Mouse (Mus musculus) embryonic facial prominence, embryonic 11.5 days (tissue): ENCODE results near the gene Ppp1r8. TPM values are rescaled to one million over a fixed set of nuclear protein-coding genes. Genes with fewer than 3 reads are reported as not detected.
A peak's percentile ranks its signal among the peaks of the same experiment; 100 is the strongest.

Experiments
- ATAC-seq: fragments of 200-750 bp; cut with Nextera tagmentation; replicated peaks from 2 replicates; pipeline ENCODE4 v1.8.0; 2017; ENCODE audit warnings: low read depth; ENCODE audit not compliant: insufficient number of reproducible peaks, low FRiP score, low TSS enrichment
- DNase-seq: peaks from one replicate; pipeline ENCODE4 v3.0.0-alpha.2; 2015; ENCODE audit warnings: low spot score
- H3K27ac ChIP-seq: fragments of 300-500 bp; sonication (generic); replicated peaks from 2 replicates; pipeline ENCODE4 v1.5.1; 2014; ENCODE audit warnings: mild to moderate bottlenecking, low read depth, low read length, control low read depth
- H3K27me3 ChIP-seq: fragments of 300-500 bp; sonication (generic); 2 replicates; pipeline ENCODE4 v1.6.1; 2014; ENCODE audit warnings: mild to moderate bottlenecking, low read length, moderate library complexity, mixed read lengths; ENCODE audit not compliant: control insufficient read depth, insufficient read depth
- H3K36me3 ChIP-seq: fragments of 300-500 bp; sonication (generic); replicated peaks from 2 replicates; pipeline ENCODE4 v1.6.1; 2014; ENCODE audit warnings: low read depth, mild to moderate bottlenecking, low read length, moderate library complexity, mixed read lengths; ENCODE audit not compliant: control insufficient read depth, insufficient read depth
- H3K4me1 ChIP-seq: fragments of 300-500 bp; sonication (generic); 2 replicates; pipeline ENCODE4 v1.6.1; 2014; ENCODE audit warnings: low read length, mixed read lengths; ENCODE audit not compliant: control insufficient read depth, insufficient read depth
- H3K4me2 ChIP-seq: fragments of 300-500 bp; sonication (generic); 2 replicates; pipeline ENCODE4 v1.6.1; 2014; ENCODE audit warnings: low read depth, mild to moderate bottlenecking, control low read depth, low read length, moderate library complexity
- H3K4me3 ChIP-seq: fragments of 300-500 bp; sonication (generic); 2 replicates; pipeline ENCODE4 v1.5.1; 2014; ENCODE audit warnings: low read depth, low read length, control low read depth
- H3K9ac ChIP-seq: fragments of 300-500 bp; sonication (generic); replicated peaks from 2 replicates; pipeline ENCODE4 v1.6.1; 2014; ENCODE audit warnings: mild to moderate bottlenecking, control low read depth, low read length
- H3K9me3 ChIP-seq: fragments of 300-500 bp; sonication (generic); replicated peaks from 2 replicates; pipeline ENCODE4 v1.6.1; 2016; ENCODE audit warnings: mild to moderate bottlenecking, low read length, inconsistent platforms, mixed read lengths; ENCODE audit not compliant: control insufficient read depth
- WGBS: fragments of 180-500 bp; shearing (Covaris S2); extraction: QIAGEN DNeasy Blood & Tissue Kit; methylation state at CpG from one replicate; pipeline ENCODE4 v1.1.7; 2014; 5-methylcytosine and 5-hydroxymethylcytosine counted together
- polyA plus RNA-seq: library from polyadenylated mRNA; unstranded; fragments of >200 nt; fragmentation: Nextera tagmentation; extraction: Ambion mirVana; gene quantifications from 2 replicates; pipeline ENCODE4 v1.2.1, GENCODE M21; 2014

Ppp1r8 gene
- polyA plus RNA-seq, 1 experiment from 2014 or later = 124 TPM

GRCm38 (mm10) chr4:132864856-132865255 lies 21.9 kb upstream of the Ppp1r8 start:
- no peak overlapping the region for H3K4me3 ChIP-seq
- H3K27ac ChIP-seq = no peak overlapping the region
- DNase-seq (no peak), ATAC-seq (no peak)
- H3K36me3 ChIP-seq = peaks cover 8% of the 10 kb centered on the region
- 92% methylated on average over 2 of the region's 2 CpGs for WGBS
- H3K9me3 ChIP-seq = no peaks in the 10 kb centered on the region
- H3K27me3 ChIP-seq = no peaks in the 10 kb centered on the region
- H3K4me2 ChIP-seq = no peak overlapping the region
- H3K9ac ChIP-seq = no peak overlapping the region
- no peaks in the 10 kb centered on the region for H3K4me1 ChIP-seq

DNA sequence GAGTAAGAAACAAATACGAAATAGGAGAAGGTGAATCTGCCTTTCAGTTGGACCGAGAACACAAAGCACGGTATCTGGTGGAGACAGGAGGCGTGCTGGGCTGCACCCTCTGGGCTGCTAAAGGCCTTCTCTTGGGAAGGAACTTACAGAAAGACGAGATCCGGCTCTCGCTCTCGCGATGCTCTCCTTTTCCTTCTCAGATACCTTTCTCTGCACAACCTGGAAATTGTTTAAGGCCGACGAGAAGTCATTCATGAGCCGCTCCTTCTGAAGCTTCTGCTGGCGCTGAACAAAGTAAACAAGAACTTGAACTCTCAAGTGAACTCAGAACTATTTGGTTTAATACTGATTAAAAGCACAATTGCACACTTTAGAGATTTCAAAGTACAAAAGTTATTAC lies 20.0 kb upstream of the Ppp1r8 start:
- WGBS = 91% methylated on average over 13 of the region's 13 CpGs
- ATAC-seq (no peak), DNase-seq (no peak)
- no peak overlapping the region for H3K4me2 ChIP-seq
- H3K36me3 ChIP-seq = peaks cover 5% of the 10 kb centered on the region
- H3K27me3 ChIP-seq = no peaks in the 10 kb centered on the region
- H3K27ac ChIP-seq = no peak overlapping the region
- H3K4me3 ChIP-seq = no peak overlapping the region
- no peaks in the 10 kb centered on the region for H3K9me3 ChIP-seq
- no peak overlapping the region for H3K9ac ChIP-seq
- no peaks in the 10 kb centered on the region for H3K4me1 ChIP-seq

GRCm38 (mm10) chr4:132860880-132861279 lies 17.9 kb upstream of the Ppp1r8 start:
- ATAC-seq = no peak
- peaks cover 3% of the 10 kb centered on the region for H3K36me3 ChIP-seq
- DNase-seq = no peak
- H3K9ac ChIP-seq = no peak overlapping the region
- H3K4me2 ChIP-seq = no peak overlapping the region
- H3K4me1 ChIP-seq = no peaks in the 10 kb centered on the region
- no peak overlapping the region for H3K27ac ChIP-seq
- no peaks in the 10 kb centered on the region for H3K9me3 ChIP-seq
- no peak overlapping the region for H3K4me3 ChIP-seq
- H3K27me3 ChIP-seq = no peaks in the 10 kb centered on the region
- 86% methylated on average over 1 of the region's 1 CpGs for WGBS

GRCm38 (mm10) chr4:132843705-132844071 lies 719 bp upstream of the Ppp1r8 start:
- DNase-seq = no peak

DNA sequence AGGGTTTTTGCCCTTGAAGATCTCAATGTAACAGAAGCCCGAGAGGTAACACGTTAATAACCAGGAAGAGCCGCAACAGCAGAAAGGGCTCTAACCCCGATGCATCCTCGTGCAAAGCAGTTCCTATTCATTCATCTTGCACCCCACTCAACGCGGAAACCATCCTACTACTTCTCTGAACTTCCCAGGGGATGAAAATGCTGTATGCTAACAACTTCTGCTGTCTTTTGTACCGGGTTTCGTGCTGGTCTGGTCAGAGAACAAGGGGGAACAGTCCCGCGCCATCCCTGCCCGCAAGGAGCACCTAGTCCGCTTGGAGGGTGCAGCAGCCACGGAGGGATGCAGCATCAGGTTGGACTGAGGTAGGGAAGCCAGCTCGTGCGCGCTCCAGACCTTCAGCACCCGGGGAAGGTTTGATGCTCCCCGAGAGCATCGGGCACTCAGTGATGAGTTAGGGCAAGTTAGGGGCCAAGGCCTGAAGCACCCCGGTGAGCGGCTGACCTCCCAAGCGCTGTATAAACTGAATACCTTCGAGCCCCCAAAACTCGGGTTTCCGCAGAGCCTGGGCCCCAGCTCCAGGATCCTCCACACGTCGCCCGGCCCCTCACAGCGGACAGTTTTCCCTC lies 575 bp downstream of the Ppp1r8 start:
- H3K4me3 ChIP-seq = peak overlapping the region; percentile 70
- H3K9me3 ChIP-seq = no peaks in the 10 kb centered on the region
- peak overlapping the region; percentile 90 for H3K9ac ChIP-seq
- 1% methylated on average over 30 of the region's 30 CpGs for WGBS
- ATAC-seq (peak; percentile 50; the same call in 1 of the 2 replicates), DNase-seq (peak; percentile 26)
- peaks cover 3% of the 10 kb centered on the region for H3K36me3 ChIP-seq
- peak overlapping the region; percentile 49 for H3K4me2 ChIP-seq
- peak overlapping the region; percentile 7; the same call in 1 of the 2 replicates for H3K27ac ChIP-seq
- H3K4me1 ChIP-seq = no peaks in the 10 kb centered on the region; the same call in 1 of the 2 replicates
- H3K27me3 ChIP-seq = no peaks in the 10 kb centered on the region

More at GRCm38 (mm10) chr4:132843705-132844071, 719 bp upstream of the Ppp1r8 start:
- 69% methylated on average over 1 of the region's 1 CpGs for WGBS
- H3K9ac ChIP-seq = peak overlapping the region; percentile 90; the same call in 1 of the 2 replicates
- no peak overlapping the region; the same call in 1 of the 2 replicates for H3K27ac ChIP-seq
- peak overlapping the region; percentile 70 for H3K4me3 ChIP-seq
- H3K9me3 ChIP-seq = no peaks in the 10 kb centered on the region
- peak overlapping the region; percentile 60 for H3K4me2 ChIP-seq
- H3K36me3 ChIP-seq = peaks cover 3% of the 10 kb centered on the region
- no peaks in the 10 kb centered on the region; the same call in 1 of the 2 replicates for H3K4me1 ChIP-seq
- ATAC-seq = no peak
- H3K27me3 ChIP-seq = no peaks in the 10 kb centered on the region

- WGBS = 82% methylated on average over 3 of the region's 3 CpGs
- Histone ChIP-seq H3K4me1 (no peaks in the 10 kb centered on the region; the same call in 1 of the 2 replicates), H3K4me2 (peak overlapping the region; percentile 49), H3K4me3 (peak overlapping the region; percentile 70), H3K36me3 (peaks cover 5% of the 10 kb centered on the region), H3K27me3 (no peaks in the 10 kb centered on the region), H3K9ac (peak overlapping the region; percentile 90), H3K9me3 (no peaks in the 10 kb centered on the region), H3K27ac (no peak overlapping the region)
- DNase-seq (no peak), ATAC-seq (no peak)
These were observed 1.5 kb downstream of the Ppp1r8 start for GRCm38 (mm10) chr4:132841493-132841892.

GRCm38 (mm10) chr4:132823614-132824366 lies 19.2 kb downstream of the Ppp1r8 start:
- H3K36me3 ChIP-seq = peaks cover 15% of the 10 kb centered on the region
- no peak overlapping the region for H3K4me2 ChIP-seq
- H3K4me1 ChIP-seq = no peaks in the 10 kb centered on the region
- peaks cover 2% of the 10 kb centered on the region; the same call in 1 of the 2 replicates for H3K9me3 ChIP-seq
- DNase-seq = peak; percentile 74
- H3K27ac ChIP-seq = no peak overlapping the region
- ATAC-seq = no peak
- WGBS = 79% methylated on average over 8 of the region's 8 CpGs
- H3K9ac ChIP-seq = no peak overlapping the region
- no peak overlapping the region for H3K4me3 ChIP-seq
- no peaks in the 10 kb centered on the region for H3K27me3 ChIP-seq

DNA sequence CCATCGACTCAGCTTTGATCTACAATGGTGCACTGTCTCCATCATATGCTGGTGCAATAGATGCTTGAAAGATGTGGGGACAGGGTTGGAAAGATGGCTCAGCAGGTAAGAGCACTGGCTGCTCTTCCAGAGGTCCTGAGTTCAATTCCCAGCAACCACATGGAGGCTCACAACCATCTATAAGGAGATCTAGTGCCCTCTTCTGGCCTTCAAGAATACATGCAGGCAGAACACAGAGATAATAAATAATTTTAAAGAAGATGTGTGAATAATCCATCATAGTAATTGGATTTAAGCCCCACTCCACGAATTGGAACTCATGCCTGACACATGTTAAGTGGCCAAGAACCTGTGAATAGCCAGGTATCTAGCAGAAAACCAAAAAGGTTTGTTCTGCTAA lies 24.5 kb downstream of the Ppp1r8 start:
- Histone ChIP-seq H3K9me3 (peaks cover 2% of the 10 kb centered on the region; the same call in 1 of the 2 replicates), H3K4me2 (no peak overlapping the region), H3K27ac (no peak overlapping the region), H3K9ac (no peak overlapping the region), H3K4me1 (no peaks in the 10 kb centered on the region), H3K36me3 (no peaks in the 10 kb centered on the region), H3K4me3 (no peak overlapping the region), H3K27me3 (no peaks in the 10 kb centered on the region)
- 51% methylated on average over 2 of the region's 2 CpGs for WGBS
- ATAC-seq (no peak), DNase-seq (no peak)
